Mouse (Mus musculus) lung, postnatal 14 days (tissue): ENCODE data around the gene Plxnb2.

ENCODE experiments used
- DNase-seq: peaks from one replicate; pipeline ENCODE4 v3.0.0; 2021

Plxnb2 gene

GRCm38 (mm10) chr15:89148496-89149270, 31.9 kb downstream of the Plxnb2 start:
- no peak for DNase-seq

GRCm38 (mm10) chr15:89147895-89148294, 32.7 kb downstream of the Plxnb2 start:
- no peak for DNase-seq

GRCm38 (mm10) chr15:89147456-89147855, 33.1 kb downstream of the Plxnb2 start:
- no peak for DNase-seq

GRCm38 (mm10) chr15:89147024-89147423, 33.6 kb downstream of the Plxnb2 start:
- peak; percentile 41 for DNase-seq

GRCm38 (mm10) chr15:89146537-89146936, 34.1 kb downstream of the Plxnb2 start:
- peak; percentile 58 for DNase-seq

- no peak for DNase-seq
These were observed 34.7 kb downstream of the Plxnb2 start for GRCm38 (mm10) chr15:89145813-89146350.

GRCm38 (mm10) chr15:89144965-89145364, 35.6 kb downstream of the Plxnb2 start:
- no peak for DNase-seq

GRCm38 (mm10) chr15:89143134-89143533, 37.5 kb downstream of the Plxnb2 start:
- no peak for DNase-seq

- DNase-seq, result no peak
These were observed 38.7 kb downstream of the Plxnb2 start for GRCm38 (mm10) chr15:89141905-89142304.

GRCm38 (mm10) chr15:89141443-89141842, 39.1 kb downstream of the Plxnb2 start:
- no peak for DNase-seq

- peak; percentile 58 for DNase-seq
These were observed 39.8 kb downstream of the Plxnb2 start, which contains the start of gene Mapk12 for GRCm38 (mm10) chr15:89140659-89141252. Gene Mapk12 (minus strand): TSS chr15:89140703.

GRCm38 (mm10) chr15:89140048-89140658, 40.4 kb downstream of the Plxnb2 start:
- peak; percentile 51 for DNase-seq

GRCm38 (mm10) chr15:89138531-89138930, 42.1 kb downstream of the Plxnb2 start:
- no peak for DNase-seq

- DNase-seq, result no peak
These were observed 42.6 kb downstream of the Plxnb2 start for GRCm38 (mm10) chr15:89138046-89138405.

- no peak for DNase-seq
These were observed 43.1 kb downstream of the Plxnb2 start for GRCm38 (mm10) chr15:89137378-89138045.

- no peak for DNase-seq
These were observed 44.0 kb downstream of the Plxnb2 start for GRCm38 (mm10) chr15:89136461-89137155.

- DNase-seq, result peak; percentile 21
These were observed 49.3 kb downstream of the Plxnb2 start for GRCm38 (mm10) chr15:89131316-89131715.

- DNase-seq, result no peak
These were observed 50.3 kb downstream of the Plxnb2 start for GRCm38 (mm10) chr15:89130245-89130644.

- DNase-seq, result peak; percentile 84
These were observed 51.9 kb downstream of the Plxnb2 start, which contains the start of gene Hdac10 for GRCm38 (mm10) chr15:89128382-89129350. Gene Hdac10 (minus strand): TSS chr15:89128700.

- DNase-seq, result no peak
These were observed 53.1 kb downstream of the Plxnb2 start for GRCm38 (mm10) chr15:89127364-89127940.

GRCm38 (mm10) chr15:89126622-89127021, 54.0 kb downstream of the Plxnb2 start:
- no peak for DNase-seq
